Mouse (Mus musculus) T-helper 1 cell (primary cell): ENCODE measurements around the gene Mamstr.

ENCODE experiments used
- in situ Hi-C: fragments of 300-600 bp; cut with MboI, MseI; formaldehyde crosslinking; loops from one replicate; pipeline ENCODE4 v1.15.1; 2025; ENCODE audit warnings: high pct_unique_total_duplicates

Mamstr gene

DNA sequence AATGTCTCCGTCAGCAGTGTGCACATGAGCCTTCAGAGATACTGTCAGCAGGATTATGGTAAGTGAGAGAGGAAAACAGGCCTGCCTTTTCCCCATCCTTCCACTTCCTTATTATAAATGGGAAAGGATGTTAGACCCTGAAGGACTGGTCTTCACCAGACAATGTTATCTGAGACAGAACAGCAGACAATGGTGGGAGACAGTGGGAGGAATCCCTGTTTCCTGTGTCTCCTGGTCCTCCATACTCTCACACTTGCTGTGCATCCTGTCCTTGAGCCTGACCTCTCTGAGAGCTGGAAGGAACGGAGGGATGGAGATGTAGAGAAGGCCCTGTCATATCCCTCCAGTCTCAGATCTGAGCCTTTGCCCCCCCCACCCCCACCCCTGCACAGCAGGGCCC is 52.6 kb downstream of the Mamstr start:
- in situ Hi-C loops: no loop called here

DNA sequence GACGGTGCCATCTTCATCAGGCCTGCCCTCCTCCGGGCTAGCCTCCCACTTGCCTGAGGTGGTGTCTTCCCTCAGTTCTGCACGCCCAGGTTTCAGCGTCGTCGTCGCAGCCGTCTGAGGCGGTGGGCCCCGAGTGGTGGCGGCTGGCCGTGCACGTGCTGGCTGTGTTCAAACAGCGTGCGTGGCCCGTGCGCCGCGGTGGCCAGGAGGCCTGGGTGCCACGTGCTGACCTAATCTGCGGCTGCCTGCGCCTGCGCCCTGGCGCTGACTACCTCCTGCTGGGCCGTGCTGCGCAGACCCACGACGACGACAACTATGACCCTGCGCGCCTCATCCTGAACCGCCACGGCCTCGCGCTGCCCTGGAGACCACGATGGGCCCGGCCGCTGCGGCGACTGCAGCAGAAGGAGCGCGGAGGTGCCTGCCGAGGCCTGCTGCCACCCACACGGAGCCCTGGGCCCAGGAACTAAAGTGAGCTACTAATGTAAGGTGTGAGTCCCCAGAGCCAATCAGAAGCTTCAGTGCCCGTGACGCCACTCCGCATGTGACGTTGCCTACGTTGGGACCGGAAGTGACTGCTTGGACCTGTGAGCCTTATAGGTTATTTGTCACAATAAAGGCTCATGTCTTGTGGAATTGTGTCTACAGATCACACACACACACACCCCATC is 54.3 kb downstream of the Mamstr start, which contains the start of gene Sec1:
TSS of gene Sec1 (minus strand) at position 482 of the 671 bp plus-strand sequence.
- in situ Hi-C loops: no loop called here

DNA sequence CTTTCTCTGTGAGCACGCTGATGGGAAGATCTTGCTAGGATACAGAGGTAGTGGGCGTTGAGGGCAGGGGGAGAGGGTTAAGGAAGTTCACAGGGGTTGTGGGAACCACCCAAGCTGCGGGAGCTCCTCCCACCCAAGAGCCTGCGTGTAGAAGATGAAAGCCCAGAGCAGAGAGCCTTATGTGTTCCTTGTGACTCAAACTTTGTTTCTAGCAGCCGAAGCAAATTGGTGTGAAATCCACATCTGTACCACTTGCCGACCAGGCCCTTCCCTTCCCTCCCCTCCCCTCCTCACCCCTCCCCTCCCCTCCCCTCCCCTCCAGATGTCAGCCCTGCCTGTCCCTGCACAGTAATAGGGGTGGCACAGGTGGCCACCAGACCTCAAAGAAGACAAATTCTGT is 55.3 kb downstream of the Mamstr start:
- in situ Hi-C loops: no loop called here
